9 mouse cellular contexts compared by ENCODE assay signal in genomic region chr6:88873965-88874867, GRCm38 (mm10). TPM values are rescaled to one million over a fixed set of nuclear protein-coding genes. Genes with fewer than 3 reads are reported as not detected.
DNase-seq lines count a peak whose midpoint lies in the region; ATAC-seq and TF ChIP-seq lines count a peak whose summit lies in the region.
"Had no signal": no experiment of that assay in that cellular context is flagged by ENCODE, and none has a peak within 500 bp of the region (broad histone marks: within the 10 kb centered on the region; RNA-seq: fewer than 3 reads in every experiment).

No protein-coding gene starts in this region.

- H3K27ac ChIP-seq in thymus, adult 2 months (ENCODE audit: control insufficient read depth, insufficient read depth, low read length): no peak overlapping the region
- H3K27ac ChIP-seq in hindbrain, embryonic 10.5 days: peak overlapping the region; percentile 94
- no peak overlapping the region for H3K27ac ChIP-seq in liver, embryonic 13.5 days

- H3K4me1 ChIP-seq in thymus, adult 2 months (replicated peaks; ENCODE audit: control insufficient read depth, insufficient read depth, low read length): peaks cover 22% of the 10 kb centered on the region
- peaks cover 43% of the 10 kb centered on the region for H3K4me1 ChIP-seq in hindbrain, embryonic 10.5 days (replicated peaks)
- peaks cover 13% of the 10 kb centered on the region for H3K4me1 ChIP-seq in liver, embryonic 13.5 days (replicated peaks)

- no peak for TF ChIP-seq POLR2A in thymus, adult 2 months (IDR thresholded peaks at IDR 0.05; ENCODE audit: control insufficient read depth, extremely low read depth, insufficient read depth, low read length, poor library complexity)

- no peak for DNase-seq in frontal cortex, postnatal 25 days (ENCODE audit: low spot score in 2 of 2)
- peak; percentile 27 for DNase-seq in thymus, adult 2 months
- DNase-seq in thymus, adult 18-20 months: no peak
- DNase-seq in hindbrain, embryonic 10.5 days (ENCODE audit: low spot score): peak; percentile 49
- no peak for DNase-seq in liver, embryonic 13.5 days
- DNase-seq in retina, postnatal 7 days (ENCODE audit: low read depth, low spot score): peak; percentile 54
- DNase-seq in urinary bladder, postnatal 10 days (ENCODE audit: low spot score): no peak

- H3K4me2 ChIP-seq in liver, embryonic 13.5 days: peak overlapping the region; percentile 80

- 0 out of 2 replicates have a peak overlapping the region, but pooled peaks have one; percentile 43 for H3K9ac ChIP-seq in liver, embryonic 13.5 days

- peaks cover 3% of the 10 kb centered on the region; the same call in 1 of the 2 replicates for H3K27me3 ChIP-seq in thymus, adult 2 months (ENCODE audit: control insufficient read depth, insufficient read depth, low read length)
- peaks cover 42% of the 10 kb centered on the region for H3K27me3 ChIP-seq in hindbrain, embryonic 10.5 days (ENCODE audit: insufficient read depth, poor library complexity, severe bottlenecking)
- peaks cover 78% of the 10 kb centered on the region for H3K27me3 ChIP-seq in liver, embryonic 13.5 days
- H3K27me3 ChIP-seq: CH12.LX had no signal

- H3K9me3 ChIP-seq in hindbrain, embryonic 10.5 days: 0 out of 2 replicates have a peak, but pooled peaks cover 6% of the 10 kb centered on the region
- H3K9me3 ChIP-seq in liver, embryonic 13.5 days (replicated peaks): no peaks in the 10 kb centered on the region; the same call in 1 of the 2 replicates

- ATAC-seq in frontal cortex, adult (ENCODE audit: low TSS enrichment): peak; percentile 35; the same call in 1 of the 2 replicates
- ATAC-seq in liver, embryonic 13.5 days (ENCODE audit: low read depth): 0 out of 2 replicates have a peak, but pooled peaks have one; percentile 22

- H3K36me3 ChIP-seq in thymus, adult 2 months (ENCODE audit: control insufficient read depth, insufficient read depth, low read length): no peaks in the 10 kb centered on the region
- peaks cover 11% of the 10 kb centered on the region for H3K36me3 ChIP-seq in hindbrain, embryonic 10.5 days
- no peaks in the 10 kb centered on the region for H3K36me3 ChIP-seq in liver, embryonic 13.5 days

- 26% methylated on average over 74 of the region's 74 CpGs for WGBS in thymus, adult 2 months
- 3% methylated on average over 73 of the region's 74 CpGs for WGBS in hindbrain, embryonic 10.5 days
- WGBS in liver, embryonic 13.5 days (ENCODE audit: insufficient replicate concordance): 5% methylated on average over 74 of the region's 74 CpGs

- no peak for TF ChIP-seq CTCF in thymus, adult 2 months (IDR thresholded peaks at IDR 0.05; ENCODE audit: borderline replicate concordance, control insufficient read depth, extremely low read depth, insufficient read depth, low read length, poor library complexity)

- peak overlapping the region; percentile 51 for H3K4me3 ChIP-seq in thymus, adult 2 months (ENCODE audit: control insufficient read depth, insufficient read depth, low read length)
- peak overlapping the region; percentile 86 for H3K4me3 ChIP-seq in hindbrain, embryonic 10.5 days
- H3K4me3 ChIP-seq in liver, embryonic 13.5 days (replicated peaks): peak overlapping the region; percentile 60

RNA-seq across cellular contexts. Expression of gene Podxl2, which starts 0.6 kb away (rescaled TPM):
- 95.8 and 100.0 TPM in 2 replicates for polyA plus RNA-seq in thymus, adult 2 months (2012; rRNA removed)
- polyA plus RNA-seq in hindbrain, embryonic 10.5 days (2016; fragmentation: Nextera tagmentation; extraction: Ambion mirVana): 81.1 and 182 TPM in 2 replicates
- 2.3 and 2.9 TPM in 2 replicates for polyA plus RNA-seq in liver, embryonic 13.5 days (2015; fragmentation: Nextera tagmentation; extraction: Ambion mirVana)

RNA-seq across cellular contexts. Expression of gene Mcm2, which starts 24.4 kb away (rescaled TPM):
- polyA plus RNA-seq in thymus, adult 2 months (2012; rRNA removed): 169 and 232 TPM in 2 replicates
- 222 and 292 TPM in 2 replicates for polyA plus RNA-seq in hindbrain, embryonic 10.5 days (2016; fragmentation: Nextera tagmentation; extraction: Ambion mirVana)
- polyA plus RNA-seq in liver, embryonic 13.5 days (2015; fragmentation: Nextera tagmentation; extraction: Ambion mirVana): 186 and 202 TPM in 2 replicates

RNA-seq across cellular contexts. Expression of gene Tpra1, which starts 27.8 kb away (rescaled TPM):
- 300 and 366 TPM in 2 replicates for polyA plus RNA-seq in thymus, adult 2 months (2012; rRNA removed)
- 60.5 and 62.3 TPM in 2 replicates for polyA plus RNA-seq in hindbrain, embryonic 10.5 days (2016; fragmentation: Nextera tagmentation; extraction: Ambion mirVana)
- 42.8 and 46.0 TPM in 2 replicates for polyA plus RNA-seq in liver, embryonic 13.5 days (2015; fragmentation: Nextera tagmentation; extraction: Ambion mirVana)

RNA-seq across cellular contexts. Expression of gene Abtb1, which starts 32.4 kb away (rescaled TPM):
- polyA plus RNA-seq in thymus, adult 2 months (2012; rRNA removed): 204 and 239 TPM in 2 replicates
- polyA plus RNA-seq in hindbrain, embryonic 10.5 days (2016; fragmentation: Nextera tagmentation; extraction: Ambion mirVana): 27.2 and 27.5 TPM in 2 replicates
- polyA plus RNA-seq in liver, embryonic 13.5 days (2015; fragmentation: Nextera tagmentation; extraction: Ambion mirVana): 45.5 and 46.5 TPM in 2 replicates

Comparison
In these comparisons a context has a peak if more than half of its experiments do, and no peak if none do; other contexts are left out.
1. DNase-seq: peak in thymus, adult 2 months (single experiment), hindbrain, embryonic 10.5 days (single experiment) and retina, postnatal 7 days (single experiment); none in frontal cortex, postnatal 25 days (0 of 2), thymus, adult 18-20 months (0 of 2), liver, embryonic 13.5 days (single experiment) and urinary bladder, postnatal 10 days (single experiment).
2. RNA of gene Podxl2, which starts 0.6 kb away (polyA plus RNA-seq): 81.1 to 182 TPM in hindbrain, embryonic 10.5 days and 95.8 to 100.0 TPM in thymus, adult 2 months; 2.3 to 2.9 TPM in liver, embryonic 13.5 days; every median in the first group is over 10 times any median in the second.
3. Peak in every context shown above with its lines, with median percentiles within 50 percentile points of each other: H3K4me3 ChIP-seq.